Mouse (Mus musculus): ENCODE measurements at regions not wholly inside any gene's neighbourhood (a gene's known extent, or its start where the extent isn't known, plus 50 kb on each side); places are given as distances from the start of the nearest gene placed in this dataset.
"Not testable (repeated sequence)": the region's sequence is repeated elsewhere in the genome, so short reads cannot be mapped to it uniquely, and the experiment has no call there.

DNA sequence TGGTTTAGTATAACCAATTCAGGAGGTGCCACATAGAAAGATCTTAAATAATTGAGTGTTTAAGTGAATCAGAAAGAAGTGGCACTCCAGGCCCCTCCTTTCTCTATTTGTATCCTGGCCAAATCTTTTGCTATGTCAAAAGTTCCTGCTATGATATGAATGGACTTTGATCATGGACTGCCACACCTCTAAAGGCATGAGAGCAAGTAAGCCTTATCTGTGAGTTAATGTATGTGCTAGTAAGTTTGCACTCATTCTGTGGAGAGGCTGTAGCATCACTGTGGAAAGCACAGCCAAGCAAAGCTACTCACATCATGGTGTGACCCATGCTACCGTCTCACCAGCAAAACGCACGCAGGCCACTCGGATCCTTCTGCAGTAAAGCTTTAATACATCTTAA is 140.2 kb downstream of the Jrkl start:
- Histone ChIP-seq H3K27me3 (no peaks in the 10 kb centered on the region), H3K27ac (no peak overlapping the region), H3K4me1 (no peaks in the 10 kb centered on the region), H3K9ac (no peak overlapping the region), H3K4me2 (no peak overlapping the region), H3K36me3 (replicated peaks) (no peaks in the 10 kb centered on the region), H3K9me3 (no peaks in the 10 kb centered on the region), H3K4me3 (replicated peaks) (no peak overlapping the region)
- 96% methylated on average over 4 of the region's 4 CpGs for WGBS
- ATAC-seq (ENCODE audit: low FRiP score): no peak

GRCm38 (mm10) chr9:13083669-13084068 is 162.0 kb downstream of the Jrkl start:
- no peaks in the 10 kb centered on the region for H3K9me3 ChIP-seq
- H3K9ac ChIP-seq: no peak overlapping the region
- H3K4me3 ChIP-seq (replicated peaks): no peak overlapping the region
- H3K4me1 ChIP-seq: no peaks in the 10 kb centered on the region
- no peak for ATAC-seq (ENCODE audit: low FRiP score)
- H3K4me2 ChIP-seq: no peak overlapping the region
- 87% methylated on average over 11 of the region's 11 CpGs for WGBS
- no peaks in the 10 kb centered on the region for H3K27me3 ChIP-seq
- no peaks in the 10 kb centered on the region for H3K36me3 ChIP-seq (replicated peaks)
- no peak overlapping the region for H3K27ac ChIP-seq

- Histone ChIP-seq H3K4me3 (replicated peaks) (no peak overlapping the region), H3K36me3 (replicated peaks) (no peaks in the 10 kb centered on the region), H3K9ac (no peak overlapping the region), H3K4me1 (no peaks in the 10 kb centered on the region), H3K9me3 (no peaks in the 10 kb centered on the region), H3K27ac (no peak overlapping the region), H3K27me3 (no peaks in the 10 kb centered on the region), H3K4me2 (no peak overlapping the region)
- ATAC-seq (ENCODE audit: low FRiP score): no peak
Observed at GRCm38 (mm10) chr9:13049079-13049478, 196.6 kb downstream of the Jrkl start.

- no peaks in the 10 kb centered on the region for H3K36me3 ChIP-seq (replicated peaks)
- H3K4me2 ChIP-seq: no peak overlapping the region
- H3K9me3 ChIP-seq: no peaks in the 10 kb centered on the region
- H3K4me3 ChIP-seq (replicated peaks): no peak overlapping the region
- H3K27me3 ChIP-seq: no peaks in the 10 kb centered on the region
- no peaks in the 10 kb centered on the region for H3K4me1 ChIP-seq
- no peak overlapping the region for H3K27ac ChIP-seq
- no peak for ATAC-seq (ENCODE audit: low FRiP score)
- H3K9ac ChIP-seq: no peak overlapping the region
Observed at GRCm38 (mm10) chr9:13019025-13019424, 226.6 kb downstream of the Jrkl start.

- H3K36me3 ChIP-seq (replicated peaks); H3K4me1 ChIP-seq; ATAC-seq (ENCODE audit: low FRiP score); H3K27ac ChIP-seq; H3K27me3 ChIP-seq; H3K9ac ChIP-seq; H3K9me3 ChIP-seq; H3K4me2 ChIP-seq; H3K4me3 ChIP-seq (replicated peaks): not testable (repeated sequence)
- 95% methylated on average over 1 of the region's 1 CpGs for WGBS
Observed at GRCm38 (mm10) chr9:12983209-12983608, 262.4 kb downstream of the Jrkl start.

DNA sequence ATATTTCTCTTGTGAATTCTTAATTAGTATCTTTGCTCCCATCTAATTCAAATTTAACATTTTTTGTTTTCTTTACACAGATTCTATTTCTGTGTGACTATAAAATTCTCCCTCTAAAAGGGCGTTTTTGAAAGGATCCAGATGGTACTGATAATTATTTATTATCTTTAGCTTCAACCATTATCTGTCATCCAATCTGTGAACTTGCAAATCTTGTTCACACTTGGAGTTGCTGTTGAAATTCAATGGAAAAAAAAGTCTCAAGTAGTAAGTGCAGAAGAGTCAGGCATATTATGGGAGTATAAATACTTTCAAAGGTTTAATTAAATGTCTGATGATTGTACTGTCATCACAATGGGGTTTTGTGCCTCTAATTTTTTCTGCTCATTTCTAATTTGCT is 272.6 kb downstream of the Jrkl start:
- no peaks in the 10 kb centered on the region for H3K27me3 ChIP-seq
- H3K4me2 ChIP-seq: no peak overlapping the region
- no peak overlapping the region for H3K27ac ChIP-seq
- no peak for ATAC-seq (ENCODE audit: low FRiP score)
- 72% methylated on average over 1 of the region's 1 CpGs for WGBS
- H3K4me3 ChIP-seq (replicated peaks): no peak overlapping the region
- H3K9ac ChIP-seq: no peak overlapping the region
- H3K36me3 ChIP-seq (replicated peaks): no peaks in the 10 kb centered on the region
- no peaks in the 10 kb centered on the region for H3K9me3 ChIP-seq
- H3K4me1 ChIP-seq: no peaks in the 10 kb centered on the region

DNA sequence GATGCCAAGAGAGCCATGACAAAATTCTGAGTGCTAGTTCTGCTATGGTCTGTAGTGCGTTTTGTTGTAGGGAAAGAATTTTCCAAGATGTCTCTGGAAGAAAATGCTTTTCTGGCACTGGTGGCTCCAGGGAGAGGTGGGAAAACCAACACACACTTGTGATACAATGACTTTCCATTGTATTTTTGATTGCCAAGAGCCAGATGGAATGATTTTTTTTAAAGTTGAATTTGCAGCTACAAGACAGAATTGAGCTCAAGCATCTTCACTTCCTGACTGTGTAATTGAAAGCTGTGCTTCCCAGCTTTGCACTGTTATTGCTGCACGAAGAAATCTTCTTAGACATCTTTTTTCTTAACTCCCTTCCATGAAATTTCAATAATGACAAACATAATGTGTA is 285.3 kb downstream of the Jrkl start:
- Histone ChIP-seq H3K27me3 (no peaks in the 10 kb centered on the region), H3K9ac (no peak overlapping the region), H3K36me3 (replicated peaks) (no peaks in the 10 kb centered on the region), H3K4me2 (no peak overlapping the region), H3K4me3 (replicated peaks) (no peak overlapping the region), H3K4me1 (no peaks in the 10 kb centered on the region), H3K27ac (no peak overlapping the region), H3K9me3 (no peaks in the 10 kb centered on the region)
- no peak for ATAC-seq (ENCODE audit: low FRiP score)
- WGBS: 76% methylated on average over 2 of the region's 2 CpGs

DNA sequence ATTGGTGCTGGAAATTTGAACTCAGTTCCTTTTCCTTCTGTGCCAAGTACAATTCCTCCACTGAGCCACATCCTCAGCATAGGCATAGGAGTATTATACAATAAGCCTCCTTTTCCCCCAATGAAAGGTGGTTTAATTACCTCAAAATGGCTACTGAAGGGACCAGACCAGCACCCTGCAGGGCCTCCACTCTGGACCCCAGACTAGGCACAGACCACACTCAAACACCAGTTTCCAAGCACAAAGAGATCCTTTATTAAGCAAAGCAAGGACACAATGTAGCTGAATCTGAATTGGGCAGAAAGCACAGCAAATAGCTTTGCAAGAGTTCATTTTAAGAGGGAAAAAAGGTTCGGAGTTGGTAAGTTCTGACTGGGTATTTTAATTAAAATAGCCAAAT is 299.5 kb downstream of the Jrkl start:
- H3K9ac ChIP-seq: no peak overlapping the region
- no peaks in the 10 kb centered on the region for H3K36me3 ChIP-seq (replicated peaks)
- H3K4me3 ChIP-seq (replicated peaks): no peak overlapping the region
- no peak overlapping the region for H3K4me2 ChIP-seq
- no peaks in the 10 kb centered on the region; the same call in 1 of the 2 replicates for H3K4me1 ChIP-seq
- ATAC-seq (ENCODE audit: low FRiP score): peak; percentile 61
- H3K9me3 ChIP-seq: no peaks in the 10 kb centered on the region
- 10% methylated on average over 1 of the region's 1 CpGs for WGBS
- no peaks in the 10 kb centered on the region for H3K27me3 ChIP-seq
- no peak overlapping the region for H3K27ac ChIP-seq

DNA sequence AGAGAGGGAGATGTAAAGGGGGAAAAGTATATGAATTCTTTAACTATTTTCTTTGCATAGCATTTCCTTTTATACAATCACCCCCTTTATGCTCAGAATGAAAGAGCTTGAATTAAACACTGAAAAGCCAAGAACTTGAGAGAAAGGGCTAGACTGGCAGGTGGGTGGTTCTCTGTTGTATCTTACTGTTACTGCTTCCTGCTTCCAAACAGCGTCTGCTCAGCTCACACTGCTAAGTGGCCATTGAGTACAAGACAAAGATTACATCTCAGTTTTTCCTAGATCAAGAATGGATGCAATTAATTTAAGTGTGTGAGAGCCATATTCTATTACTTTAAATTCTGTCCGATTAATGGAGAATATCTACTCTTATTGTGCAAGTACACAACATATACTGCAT is 300.2 kb downstream of the Jrkl start:
- Histone ChIP-seq H3K4me3 (replicated peaks) (no peak overlapping the region), H3K9ac (no peak overlapping the region), H3K4me1 (no peaks in the 10 kb centered on the region; the same call in 1 of the 2 replicates), H3K27me3 (no peaks in the 10 kb centered on the region), H3K36me3 (replicated peaks) (no peaks in the 10 kb centered on the region), H3K9me3 (no peaks in the 10 kb centered on the region), H3K27ac (no peak overlapping the region), H3K4me2 (no peak overlapping the region)
- ATAC-seq (ENCODE audit: low FRiP score): peak; percentile 57; the same call in 1 of the 2 replicates
- WGBS: 50% methylated on average over 2 of the region's 2 CpGs

GRCm38 (mm10) chr9:12945037-12945436 is 300.6 kb downstream of the Jrkl start:
- Histone ChIP-seq H3K36me3 (replicated peaks) (no peaks in the 10 kb centered on the region), H3K4me2 (no peak overlapping the region), H3K4me1 (no peaks in the 10 kb centered on the region; the same call in 1 of the 2 replicates), H3K9ac (no peak overlapping the region), H3K4me3 (replicated peaks) (no peak overlapping the region), H3K27me3 (no peaks in the 10 kb centered on the region), H3K27ac (no peak overlapping the region), H3K9me3 (no peaks in the 10 kb centered on the region)
- WGBS: 48% methylated on average over 4 of the region's 4 CpGs
- no peak for ATAC-seq (ENCODE audit: low FRiP score)

DNA sequence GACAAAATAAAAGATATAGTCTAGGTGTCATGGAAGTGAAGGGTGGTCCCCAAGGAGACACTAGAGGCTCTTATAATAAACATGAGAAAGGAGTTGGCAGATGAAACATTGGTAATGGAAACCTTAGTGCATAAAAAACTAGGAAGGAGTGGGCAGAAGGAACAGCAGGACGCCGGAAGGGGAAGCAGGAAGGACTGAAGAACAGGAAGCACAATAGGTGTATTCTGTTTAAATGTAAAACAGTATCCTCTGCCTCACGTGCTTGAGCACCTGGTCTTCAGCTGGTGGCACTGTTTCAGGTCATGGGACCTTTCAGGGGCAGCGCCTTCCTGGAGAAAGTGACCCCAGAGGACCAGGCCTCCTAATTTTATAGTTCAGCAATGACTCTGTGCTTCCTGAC is 310.6 kb downstream of the Jrkl start:
- Histone ChIP-seq H3K9me3 (no peaks in the 10 kb centered on the region), H3K27ac (no peak overlapping the region), H3K4me3 (replicated peaks) (no peak overlapping the region), H3K9ac (no peak overlapping the region), H3K4me1 (no peaks in the 10 kb centered on the region), H3K36me3 (replicated peaks) (no peaks in the 10 kb centered on the region), H3K4me2 (no peak overlapping the region), H3K27me3 (no peaks in the 10 kb centered on the region)
- ATAC-seq (ENCODE audit: low FRiP score): no peak
- WGBS: 76% methylated on average over 4 of the region's 4 CpGs

DNA sequence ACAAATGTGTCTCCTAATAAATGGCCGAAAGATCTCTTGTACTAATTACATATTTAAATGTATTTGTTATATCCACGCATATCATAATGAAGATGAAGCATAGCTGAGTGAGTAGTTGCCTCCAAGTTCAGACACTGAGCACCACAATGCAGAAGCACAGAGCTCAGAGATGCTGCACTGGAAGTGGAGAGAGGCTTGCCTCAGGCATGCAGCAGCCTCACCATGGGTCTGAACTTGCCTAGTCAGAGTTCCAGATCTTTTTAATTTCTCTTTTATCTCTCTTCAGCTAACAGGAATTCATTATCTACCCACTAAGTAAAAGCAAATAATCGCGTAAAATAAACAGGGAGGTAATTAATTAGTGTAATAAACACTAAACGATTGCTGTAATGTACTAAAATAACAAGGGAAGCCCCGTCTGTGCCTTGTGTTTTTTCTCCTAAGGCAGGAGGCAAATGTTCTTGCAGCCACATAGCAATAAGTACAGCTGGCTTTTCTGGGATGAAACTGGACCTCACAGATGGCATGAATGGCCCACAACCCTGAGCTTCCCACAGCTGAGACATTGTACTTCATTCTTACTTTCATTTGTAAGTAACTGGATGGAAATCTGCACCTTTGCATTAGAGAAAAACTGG is 320.0 kb downstream of the Jrkl start:
- H3K9me3 ChIP-seq: no peaks in the 10 kb centered on the region

GRCm38 (mm10) chr9:12900726-12901125 is 344.9 kb downstream of the Jrkl start:
- H3K9me3 ChIP-seq: no peaks in the 10 kb centered on the region
- no peak overlapping the region for H3K27ac ChIP-seq
- H3K27me3 ChIP-seq: no peaks in the 10 kb centered on the region
- no peak overlapping the region for H3K9ac ChIP-seq
- 52% methylated on average over 3 of the region's 3 CpGs for WGBS
- no peaks in the 10 kb centered on the region for H3K36me3 ChIP-seq (replicated peaks)
- H3K4me1 ChIP-seq: no peaks in the 10 kb centered on the region
- no peak overlapping the region for H3K4me2 ChIP-seq
- no peak overlapping the region for H3K4me3 ChIP-seq (replicated peaks)
- no peak for ATAC-seq (ENCODE audit: low FRiP score)

More for the DNA sequence above, 320.0 kb downstream of the Jrkl start:
- H3K4me3 ChIP-seq (replicated peaks): no peak overlapping the region
- no peaks in the 10 kb centered on the region for H3K4me1 ChIP-seq
- no peak overlapping the region for H3K9ac ChIP-seq
- H3K27ac ChIP-seq: no peak overlapping the region
- no peaks in the 10 kb centered on the region for H3K36me3 ChIP-seq (replicated peaks)
- no peak for ATAC-seq (ENCODE audit: low FRiP score)
- no peaks in the 10 kb centered on the region for H3K27me3 ChIP-seq
- WGBS: 70% methylated on average over 6 of the region's 6 CpGs
- H3K4me2 ChIP-seq: no peak overlapping the region

All from forebrain, embryonic 12.5 days (tissue).